Mouse (Mus musculus): ENCODE measurements around the gene Rflna. TPM values are rescaled to one million over a fixed set of nuclear protein-coding genes. Genes with fewer than 3 reads are reported as not detected.
A peak's percentile ranks its signal among the peaks of the same experiment; 100 is the strongest.

Rflna gene
- total RNA-seq, 2 experiments from 2014 or later, result 0.87 to 1.0 TPM

GRCm38 (mm10) chr5:125003873-125004255 is 843 bp downstream of the Rflna start:
- no peak for DNase-seq (ENCODE audit: low spot score in 2 of 2)
- intact Hi-C loops (cut with DNase I), result no loop called here

DNA sequence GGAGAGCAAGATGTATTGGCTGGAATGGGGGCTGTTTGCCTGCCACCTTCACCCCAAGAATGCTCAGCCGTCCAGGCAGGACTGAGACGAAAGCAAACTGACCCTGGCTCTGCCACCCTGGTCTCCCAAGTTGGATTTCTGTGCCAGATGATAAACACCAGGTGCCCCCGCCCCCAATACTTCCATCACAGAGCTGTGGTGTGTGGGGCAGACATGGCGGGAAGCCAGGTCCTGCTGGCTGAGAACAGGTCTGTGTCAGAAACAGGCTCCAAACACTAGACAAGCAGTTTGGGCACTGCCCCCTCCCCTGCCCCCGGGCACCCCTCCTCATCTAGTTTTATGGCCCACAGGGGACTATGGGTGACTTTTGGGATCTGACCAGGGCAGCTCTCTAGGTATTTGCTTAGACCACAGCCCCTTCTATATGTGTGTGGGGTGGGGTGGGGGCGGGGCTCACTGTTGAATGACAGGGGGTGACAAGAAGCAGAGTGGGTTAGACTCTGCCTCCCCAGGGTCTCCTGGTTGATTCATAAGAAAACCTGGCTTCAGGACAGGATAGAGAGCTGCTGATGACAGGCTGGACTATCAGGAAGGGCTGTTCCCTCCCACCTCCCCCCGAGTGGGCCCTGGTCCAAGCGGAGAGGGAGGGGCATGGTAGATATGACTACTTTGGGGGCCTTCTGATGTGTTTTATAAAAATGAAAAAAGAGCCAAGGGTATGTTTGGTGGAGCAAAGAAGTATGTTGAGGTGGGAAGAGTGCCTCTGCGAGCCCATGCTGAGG is 3.0 kb downstream of the Rflna start:
- intact Hi-C loops (cut with DNase I), result no loop called here
- DNase-seq (ENCODE audit: low spot score in 2 of 2), result no peak

DNA sequence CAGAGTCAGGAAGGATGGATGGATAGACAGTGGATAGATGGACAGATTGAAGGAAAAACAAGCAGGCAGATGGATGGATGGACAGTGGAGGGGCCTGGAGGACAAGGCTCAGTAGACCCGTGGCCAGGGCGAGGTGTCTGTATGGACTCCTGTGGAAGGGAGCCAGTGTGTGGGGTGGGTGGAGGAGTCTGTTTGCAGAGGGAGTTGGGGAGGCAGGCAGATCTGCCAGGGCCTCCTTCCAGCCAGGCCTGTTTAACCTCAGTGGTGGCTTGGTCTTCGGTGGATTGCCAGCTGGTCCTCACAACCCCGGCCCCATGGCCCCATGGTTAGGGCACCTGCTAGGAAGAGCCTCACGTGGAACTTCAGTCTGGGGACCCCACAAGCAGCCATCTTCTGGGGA is 3.9 kb downstream of the Rflna start:
- intact Hi-C loops (cut with DNase I), result no loop called here
- no peak for DNase-seq (ENCODE audit: low spot score in 2 of 2)

DNA sequence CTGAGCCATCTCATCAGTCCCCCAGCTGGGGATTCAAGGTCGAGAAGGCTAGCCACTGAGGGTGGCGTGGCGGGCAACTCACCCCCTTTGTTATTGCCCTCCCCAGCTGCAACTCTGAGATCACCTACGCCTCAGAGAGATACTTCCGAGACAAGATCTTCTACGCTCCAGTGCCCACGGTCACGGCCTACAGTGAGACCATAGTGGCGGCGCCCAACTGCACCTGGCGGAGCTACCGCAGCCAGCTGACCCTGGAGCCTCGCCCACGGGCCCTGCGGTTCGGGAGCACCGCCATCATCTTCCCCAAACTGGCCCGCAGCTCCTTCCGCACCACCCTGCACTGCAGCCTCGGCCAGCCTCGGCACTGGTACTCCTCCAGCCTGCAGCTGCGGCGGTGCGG is 8.1 kb downstream of the Rflna start:
- intact Hi-C loops (cut with DNase I), result no loop called here
- no peak for DNase-seq (ENCODE audit: low spot score in 2 of 2)

DNA sequence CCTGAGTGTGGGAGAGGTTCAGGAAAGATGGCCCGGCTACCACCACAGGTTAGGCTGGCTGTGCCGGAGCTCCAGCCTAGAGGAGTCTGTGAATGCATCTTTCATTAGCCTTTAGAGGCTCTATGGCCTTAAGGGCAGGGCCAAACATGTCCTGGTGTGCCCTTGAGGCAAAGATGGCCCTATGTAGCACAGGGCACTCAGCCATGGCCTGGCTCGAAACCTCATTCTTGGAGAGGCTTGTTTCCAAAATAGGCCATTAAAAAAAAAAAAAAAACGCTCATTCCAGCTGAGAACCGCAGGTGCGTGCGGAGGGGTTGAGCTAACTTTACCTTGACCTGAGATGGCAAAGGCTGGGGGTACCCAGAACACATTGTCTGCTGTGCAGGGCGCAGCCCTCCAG is 8.6 kb downstream of the Rflna start:
- no peak for DNase-seq (ENCODE audit: low spot score in 2 of 2)
- intact Hi-C loops (cut with DNase I), result no loop called here

GRCm38 (mm10) chr5:125014497-125014896 is 11.5 kb downstream of the Rflna start:
- intact Hi-C loops (cut with DNase I), result loop anchor here (1.0 to 2.0 kb wide), 2 partner anchors 70 to 106 kb away; no protein-coding TSS in a partner anchor
- DNase-seq (ENCODE audit: low spot score in 2 of 2), result peak; percentile 65 to 67

DNA sequence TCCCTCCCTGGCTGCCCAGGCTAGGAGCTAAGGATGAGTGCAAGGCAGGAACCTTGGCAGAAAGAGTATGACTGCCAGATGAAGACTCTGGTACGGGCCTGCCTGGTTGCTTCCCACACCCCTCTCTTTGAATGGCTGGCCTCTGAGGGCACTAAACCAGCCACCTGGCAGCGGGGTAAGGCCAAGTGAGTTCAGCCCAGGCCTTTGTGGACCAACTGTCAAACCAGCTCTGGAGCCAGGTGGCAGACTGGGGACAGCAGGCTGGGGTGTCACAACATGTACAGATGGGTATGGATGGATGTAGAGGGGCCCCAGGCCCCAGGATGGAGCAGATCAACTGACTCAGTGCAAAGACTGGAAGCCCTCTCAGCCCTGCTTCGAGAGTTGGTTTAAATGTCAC is 12.0 kb downstream of the Rflna start:
- no peak for DNase-seq (ENCODE audit: low spot score in 2 of 2)
- intact Hi-C loops (cut with DNase I), result loop anchor here (2.0 kb wide), 1 partner anchor 106 kb away; no protein-coding TSS in a partner anchor

DNA sequence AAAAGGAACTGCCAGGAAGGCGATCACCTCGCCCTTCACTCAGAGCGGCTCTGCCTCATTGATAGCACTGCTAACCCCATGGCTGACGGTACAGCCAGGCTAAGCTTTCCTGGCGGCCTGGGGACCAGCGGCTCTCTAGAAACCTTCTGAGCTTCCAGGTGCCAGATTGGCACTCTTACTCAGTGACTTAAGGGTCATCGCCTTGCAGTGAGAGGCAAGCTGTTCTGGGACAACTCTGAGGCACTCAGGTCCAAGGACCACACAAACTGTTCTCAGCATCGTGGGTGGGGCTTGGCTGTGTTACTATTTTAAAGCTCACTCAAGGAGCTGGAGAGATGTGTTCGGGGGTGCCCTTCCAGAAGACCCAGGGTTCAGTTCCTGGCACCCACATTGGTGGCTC is 12.6 kb downstream of the Rflna start:
- DNase-seq (ENCODE audit: low spot score in 2 of 2), result no peak
- intact Hi-C loops (cut with DNase I), result loop anchor here (2.0 kb wide), 1 partner anchor 107 kb away; no protein-coding TSS in a partner anchor

GRCm38 (mm10) chr5:125016421-125017242 is 13.6 kb downstream of the Rflna start:
- no peak for DNase-seq (ENCODE audit: low spot score in 2 of 2)
- intact Hi-C loops (cut with DNase I), result no loop called here

- peak in 1 of 2 experiments; percentile 51 for DNase-seq (ENCODE audit: low spot score in 2 of 2)
- intact Hi-C loops (cut with DNase I), result no loop called here
These were observed 14.3 kb downstream of the Rflna start for GRCm38 (mm10) chr5:125017332-125017731.

- intact Hi-C loops (cut with DNase I), result no loop called here
These were observed 16.1 kb downstream of the Rflna start for GRCm38 (mm10) chr5:125019099-125019498.

GRCm38 (mm10) chr5:125021298-125021697 is 18.3 kb downstream of the Rflna start:
- intact Hi-C loops (cut with DNase I), result no loop called here
- peak in 1 of 2 experiments; percentile 26 for DNase-seq (ENCODE audit: low spot score in 2 of 2)

More at GRCm38 (mm10) chr5:125019099-125019498, 16.1 kb downstream of the Rflna start:
- DNase-seq (ENCODE audit: low spot score in 2 of 2), result no peak

DNA sequence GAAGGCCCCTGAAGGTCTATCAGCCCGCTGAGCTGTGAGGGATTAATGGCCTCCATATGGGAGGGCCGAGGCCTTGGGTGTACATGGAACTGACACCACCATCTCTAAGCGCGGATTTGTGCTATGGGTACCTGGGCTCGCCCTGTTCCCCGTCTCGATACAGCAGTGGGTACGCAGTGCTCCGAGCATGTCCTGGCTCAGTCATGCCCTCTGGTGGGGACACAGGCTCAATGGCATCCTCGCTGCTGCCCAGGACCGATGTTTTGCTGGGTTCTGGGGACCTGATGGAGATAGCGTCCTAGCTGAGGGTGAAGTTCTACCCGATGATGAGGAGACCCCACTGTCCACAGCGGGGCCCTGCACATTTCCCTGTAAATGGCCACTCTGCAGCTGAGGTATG is 21.0 kb downstream of the Rflna start:
- DNase-seq (ENCODE audit: low spot score in 2 of 2), result peak in 1 of 2 experiments; percentile 50
- intact Hi-C loops (cut with DNase I), result no loop called here

GRCm38 (mm10) chr5:125028371-125028770 is 25.4 kb downstream of the Rflna start:
- DNase-seq (ENCODE audit: low spot score in 2 of 2), result peak in 1 of 2 experiments; percentile 38

GRCm38 (mm10) chr5:125028911-125029310 is 25.9 kb downstream of the Rflna start:
- no peak for DNase-seq (ENCODE audit: low spot score in 2 of 2)
- intact Hi-C loops (cut with DNase I), result no loop called here

More at GRCm38 (mm10) chr5:125028371-125028770, 25.4 kb downstream of the Rflna start:
- intact Hi-C loops (cut with DNase I), result no loop called here

- intact Hi-C loops (cut with DNase I), result no loop called here
- no peak for DNase-seq (ENCODE audit: low spot score in 2 of 2)
These were observed 33.5 kb downstream of the Rflna start for GRCm38 (mm10) chr5:125036483-125036882.

GRCm38 (mm10) chr5:125039377-125040027 is 36.5 kb downstream of the Rflna start:
- intact Hi-C loops (cut with DNase I), result no loop called here
- no peak for DNase-seq (ENCODE audit: low spot score in 2 of 2)

GRCm38 (mm10) chr5:125040128-125040584 is 37.1 kb downstream of the Rflna start:
- no peak for DNase-seq (ENCODE audit: low spot score in 2 of 2)
- intact Hi-C loops (cut with DNase I), result no loop called here

GRCm38 (mm10) chr5:125041578-125041977 is 38.6 kb downstream of the Rflna start:
- intact Hi-C loops (cut with DNase I), result loop anchor here (1.0 kb wide), 1 partner anchor 229 kb away; no protein-coding TSS in a partner anchor
- DNase-seq (ENCODE audit: low spot score in 2 of 2), result peak in 1 of 2 experiments; percentile 61

DNA sequence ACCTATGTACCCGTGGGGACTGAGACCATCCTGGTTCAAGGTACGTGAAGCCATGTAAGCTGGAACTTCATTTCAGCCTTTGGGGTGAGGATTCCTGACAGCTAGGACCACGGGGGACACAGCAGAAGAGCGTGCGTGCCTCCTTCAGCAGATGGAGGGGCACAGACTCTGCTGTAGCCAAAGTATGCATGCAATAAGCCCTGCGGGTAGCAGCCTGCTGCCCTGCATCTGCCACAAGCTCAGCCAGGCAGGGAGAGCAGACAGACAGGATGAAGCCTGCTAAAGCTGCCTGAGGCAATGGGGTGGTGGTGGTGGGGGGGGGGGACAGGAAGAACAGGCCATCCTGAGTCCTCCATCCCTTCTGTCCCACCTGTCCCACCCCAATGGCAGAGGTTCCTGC is 40.4 kb downstream of the Rflna start:
- DNase-seq (ENCODE audit: low spot score in 2 of 2), result no peak
- intact Hi-C loops (cut with DNase I), result no loop called here

Data from left cerebral cortex, postnatal 25 days (tissue).